Mouse (Mus musculus): ENCODE measurements around the gene Gm614. TPM values are rescaled to one million over a fixed set of nuclear protein-coding genes. Genes with fewer than 3 reads are reported as not detected.

Gm614 gene
- polyA plus RNA-seq, 1 experiment from 2014 or later = not detected

DNA sequence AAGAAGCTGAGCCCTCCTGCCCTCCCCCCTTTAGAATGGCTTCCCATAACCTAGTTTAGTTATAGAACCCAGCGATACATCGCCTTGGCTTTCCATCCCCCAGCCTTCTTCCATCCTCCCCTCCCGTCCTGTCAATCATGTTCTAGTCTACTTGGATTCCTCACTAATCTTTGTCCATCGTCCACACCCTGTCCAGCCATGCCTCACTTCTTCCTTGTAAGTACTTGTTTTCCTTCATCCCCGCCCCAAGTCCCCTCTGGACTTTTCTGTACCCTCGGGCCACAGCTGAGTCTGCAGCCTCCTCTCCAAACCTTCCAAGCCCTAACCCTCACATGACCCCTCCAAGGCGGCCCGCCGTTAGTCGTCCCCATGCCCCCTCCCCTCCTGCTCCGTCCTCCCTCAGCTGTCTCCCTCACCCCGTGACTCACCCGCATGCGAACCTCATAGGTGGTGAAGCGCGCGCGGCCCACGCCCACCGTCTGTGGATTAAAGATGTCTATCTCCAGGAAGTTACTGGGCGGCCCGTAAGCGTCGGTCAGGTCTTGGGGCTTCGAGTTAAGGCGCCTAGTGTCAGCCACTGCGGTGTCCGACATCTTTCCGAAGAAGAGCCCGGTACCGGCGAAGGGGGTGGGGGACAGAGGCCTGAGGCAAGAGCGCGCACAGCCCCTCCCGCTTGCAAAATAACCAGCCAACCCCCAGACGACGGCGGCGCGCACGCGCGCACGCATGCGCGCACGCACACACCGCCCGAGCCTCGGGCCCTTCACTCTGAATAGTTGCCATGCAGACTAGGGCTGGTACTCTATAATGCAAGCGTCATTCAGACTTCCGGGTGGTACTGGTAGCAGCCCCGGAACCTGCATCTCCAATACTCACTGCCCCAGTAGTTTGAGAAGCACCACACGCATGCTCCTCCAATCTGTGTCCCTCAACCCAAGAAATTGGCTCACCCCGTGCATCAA lies 41.7 kb downstream of the Gm614 start, which contains the start of gene Snx12:
TSS of gene Snx12 (minus strand) at position 730 of the 962 bp plus-strand sequence.
- ATAC-seq (ENCODE audit: low read depth) = peak; percentile 98
- Histone ChIP-seq H3K36me3 (ENCODE audit: control insufficient read depth, insufficient read depth, low read length) (no peaks in the 10 kb centered on the region), H3K9ac (replicated peaks; ENCODE audit: low read depth, low read length) (peak within 1 kb of the TSS; percentile 42), H3K27me3 (ENCODE audit: control insufficient read depth, insufficient read depth, low read length) (no peaks in the 10 kb centered on the region), H3K4me2 (ENCODE audit: low read depth, low read length) (peak within 1 kb of the TSS; percentile 55), H3K9me3 (ENCODE audit: control insufficient read depth, low read length) (no peaks in the 10 kb centered on the region), H3K27ac (ENCODE audit: low read depth, low read length) (peak within 1 kb of the TSS; percentile 66), H3K4me3 (ENCODE audit: low read depth, low read length) (peak within 1 kb of the TSS; percentile 49), H3K4me1 (ENCODE audit: control insufficient read depth, insufficient read depth, low read length) (no peaks in the 10 kb centered on the region)
- 19% methylated on average over 55 of the region's 55 CpGs for whole genome bisulfite sequencing

Other genes starting within 250 kb of the Gm614 start
- not detected in 2 replicates for gene Tex11, start 204.3 kb downstream of the Gm614 start, polyA plus RNA-seq (2014; fragmentation: Nextera tagmentation; extraction: Ambion mirVana)
- gene Slc7a3, start 178.0 kb downstream of the Gm614 start, polyA plus RNA-seq (2014; fragmentation: Nextera tagmentation; extraction: Ambion mirVana) = 2.0 and 4.2 TPM in 2 replicates
- gene Snx12, start 41.4 kb downstream of the Gm614 start, polyA plus RNA-seq (2014; fragmentation: Nextera tagmentation; extraction: Ambion mirVana) = 36.5 and 39.1 TPM in 2 replicates
- gene Foxo4, start 9.5 kb downstream of the Gm614 start, polyA plus RNA-seq (2014; fragmentation: Nextera tagmentation; extraction: Ambion mirVana) = 0.55 and 0.59 TPM in 2 replicates
- gene Il2rg, start 4.3 kb upstream of the Gm614 start, polyA plus RNA-seq (2014; fragmentation: Nextera tagmentation; extraction: Ambion mirVana) = 2.7 and 5.1 TPM in 2 replicates
- gene Gm20489, start 5.0 kb upstream of the Gm614 start, polyA plus RNA-seq (2014; fragmentation: Nextera tagmentation; extraction: Ambion mirVana) = not detected in 2 replicates
- 32.0 and 34.2 TPM in 2 replicates for gene Med12, start 10.0 kb upstream of the Gm614 start, polyA plus RNA-seq (2014; fragmentation: Nextera tagmentation; extraction: Ambion mirVana)
- gene Nlgn3, start 35.2 kb upstream of the Gm614 start, polyA plus RNA-seq (2014; fragmentation: Nextera tagmentation; extraction: Ambion mirVana) = 91.8 and 121 TPM in 2 replicates
- gene Gjb1, start 112.4 kb upstream of the Gm614 start, polyA plus RNA-seq (2014; fragmentation: Nextera tagmentation; extraction: Ambion mirVana) = 1.3 TPM in 2 replicates
- gene Zmym3, start 156.9 kb upstream of the Gm614 start, polyA plus RNA-seq (2014; fragmentation: Nextera tagmentation; extraction: Ambion mirVana) = 61.6 and 66.1 TPM in 2 replicates
- 237 and 332 TPM in 2 replicates for gene Nono, start 165.3 kb upstream of the Gm614 start, polyA plus RNA-seq (2014; fragmentation: Nextera tagmentation; extraction: Ambion mirVana)
- gene Itgb1bp2, start 185.1 kb upstream of the Gm614 start, polyA plus RNA-seq (2014; fragmentation: Nextera tagmentation; extraction: Ambion mirVana) = 1.9 and 2.1 TPM in 2 replicates